ENCODE assay signal across 19 mouse cellular contexts in genomic region chr13:3768621-3769020, GRCm38 (mm10). TPM values are rescaled to one million over a fixed set of nuclear protein-coding genes. Genes with fewer than 3 reads are reported as not detected.
DNase-seq lines count a peak whose midpoint lies in the region; ATAC-seq and TF ChIP-seq lines count a peak whose summit lies in the region.
"Had no signal": no experiment of that assay in that cellular context is flagged by ENCODE, and none has a peak within 500 bp of the region (broad histone marks: within the 10 kb centered on the region; RNA-seq: fewer than 3 reads in every experiment).

No protein-coding gene starts in this region.

- H3K27me3 ChIP-seq in liver, adult 2 months (ENCODE audit: control insufficient read depth, insufficient read depth, low read length), result no peaks in the 10 kb centered on the region
- no peaks in the 10 kb centered on the region for H3K27me3 ChIP-seq in liver, embryonic 12.5 days (replicated peaks)
- H3K27me3 ChIP-seq in intestine, embryonic 16.5 days (replicated peaks; ENCODE audit: control insufficient read depth, insufficient read depth, low read length), result no peaks in the 10 kb centered on the region
- H3K27me3 ChIP-seq: midbrain, embryonic 13.5 days had no signal

- ATAC-seq in liver, embryonic 12.5 days, result no peak
- peak; percentile 31 for ATAC-seq in intestine, embryonic 16.5 days
- ATAC-seq in megakaryocyte, adult 5-6 weeks (ENCODE audit: poor library complexity, severe bottlenecking), result 0 out of 2 replicates have a peak, but pooled peaks have one; percentile 13
- ATAC-seq: forebrain, embryonic 14.5 days; midbrain, embryonic 13.5 days had no signal

- H3K4me1 ChIP-seq in liver, adult 2 months (ENCODE audit: control insufficient read depth, insufficient read depth, low read length), result peaks cover 33% of the 10 kb centered on the region
- 0 out of 2 replicates have a peak, but pooled peaks cover 11% of the 10 kb centered on the region for H3K4me1 ChIP-seq in liver, embryonic 12.5 days
- H3K4me1 ChIP-seq in intestine, embryonic 16.5 days (ENCODE audit: control insufficient read depth, insufficient read depth, low read length), result peaks cover 19% of the 10 kb centered on the region
- H3K4me1 ChIP-seq: midbrain, embryonic 13.5 days had no signal

- no peaks in the 10 kb centered on the region for H3K9me3 ChIP-seq in liver, embryonic 12.5 days (replicated peaks)
- no peaks in the 10 kb centered on the region for H3K9me3 ChIP-seq in intestine, embryonic 16.5 days (ENCODE audit: control insufficient read depth, low read length)
- H3K9me3 ChIP-seq: midbrain, embryonic 13.5 days had no signal

- no peaks in the 10 kb centered on the region for H3K79me2 ChIP-seq in liver, adult 2 months (ENCODE audit: control insufficient read depth, insufficient read depth, low read length)

- no peak for TF ChIP-seq CTCF in gastrocnemius, adult 2 months (IDR thresholded peaks at IDR 0.05)
- no peak for TF ChIP-seq CTCF in liver, adult 2 months (IDR thresholded peaks at IDR 0.05; ENCODE audit: low read depth, low read length)

- no peak overlapping the region for H3K4me3 ChIP-seq in gastrocnemius, adult 2 months
- H3K4me3 ChIP-seq in liver, adult 2 months (ENCODE audit: insufficient read depth, low read depth, low read length), result no peak overlapping the region
- H3K4me3 ChIP-seq in liver, embryonic 12.5 days, result no peak overlapping the region
- no peak overlapping the region for H3K4me3 ChIP-seq in intestine, embryonic 16.5 days (ENCODE audit: low read length)
- H3K4me3 ChIP-seq: midbrain, embryonic 13.5 days had no signal

- H3K9ac ChIP-seq in liver, adult 2 months (ENCODE audit: low read depth, low read length), result no peak overlapping the region
- H3K9ac ChIP-seq in liver, embryonic 12.5 days, result no peak overlapping the region
- no peak overlapping the region for H3K9ac ChIP-seq in intestine, embryonic 16.5 days (ENCODE audit: low read depth, low read length)
- H3K9ac ChIP-seq: liver, embryonic 14.5 days; midbrain, embryonic 13.5 days had no signal

- no peak overlapping the region for H3K4me2 ChIP-seq in liver, embryonic 12.5 days
- H3K4me2 ChIP-seq in intestine, embryonic 16.5 days (ENCODE audit: low read depth, low read length), result no peak overlapping the region
- H3K4me2 ChIP-seq: midbrain, embryonic 13.5 days had no signal

- H3K36me3 ChIP-seq in liver, adult 2 months (ENCODE audit: control insufficient read depth, insufficient read depth, low read length), result no peaks in the 10 kb centered on the region
- H3K36me3 ChIP-seq in liver, embryonic 12.5 days, result no peaks in the 10 kb centered on the region
- H3K36me3 ChIP-seq in intestine, embryonic 16.5 days (ENCODE audit: control insufficient read depth, insufficient read depth, low read length), result no peaks in the 10 kb centered on the region
- H3K36me3 ChIP-seq: midbrain, embryonic 13.5 days had no signal

- intact Hi-C loops in gastrocnemius, adult 2 months (cut with DNase I), result no loop called here

- no peak for TF ChIP-seq POLR2A in liver, adult 2 months (IDR thresholded peaks at IDR 0.05; ENCODE audit: extremely low read depth, insufficient read depth, low read length)

- 28% methylated on average over 3 of the region's 3 CpGs for WGBS in liver, adult 2 months
- WGBS in liver, embryonic 12.5 days (ENCODE audit: insufficient replicate concordance), result 14% methylated on average over 3 of the region's 3 CpGs
- WGBS in intestine, embryonic 16.5 days, result 54% methylated on average over 3 of the region's 3 CpGs

- peak overlapping the region; percentile 4; the same call in 1 of the 2 replicates for H3K27ac ChIP-seq in gastrocnemius, adult 2 months
- H3K27ac ChIP-seq in liver, adult 2 months (replicated peaks; ENCODE audit: insufficient read depth, low read depth, low read length), result peak overlapping the region; percentile 53
- H3K27ac ChIP-seq in liver, embryonic 12.5 days, result no peak overlapping the region
- H3K27ac ChIP-seq in intestine, embryonic 16.5 days (ENCODE audit: low read length), result no peak overlapping the region
- H3K27ac ChIP-seq: liver, embryonic 14.5 days; midbrain, embryonic 13.5 days had no signal

- no peak for DNase-seq in gastrocnemius, adult 2 months
- no peak for DNase-seq in gastrocnemius, postnatal 25 days
- peak; percentile 81 for DNase-seq in liver, adult 2 months (ENCODE audit: extremely low read depth, low read depth, low spot score)
- no peak for DNase-seq in thymus, postnatal 25 days
- DNase-seq in frontal cortex, postnatal 25 days (ENCODE audit: low spot score in 2 of 2), result no peak
- DNase-seq: B cell, adult 2 months; cerebellum, postnatal 25 days; gastrocnemius, postnatal 10 days had no signal

RNA-seq across cellular contexts. Expression of gene Calml3, which starts 35.5 kb away (rescaled TPM):
- total RNA-seq in gastrocnemius, adult 2 months (2021), result not detected
- total RNA-seq in gastrocnemius, postnatal 25 days (2021), result not detected
- total RNA-seq in liver, adult 2 months (2014; rRNA removed), result not detected in 2 replicates
- polyA plus RNA-seq in liver, adult 2 months (2012; rRNA removed), result not detected in 2 replicates
- polyA plus RNA-seq in liver, embryonic 12.5 days (2016; fragmentation: Nextera tagmentation; extraction: Ambion mirVana), result not detected in 2 replicates
- not detected in 2 replicates for polyA plus RNA-seq in intestine, embryonic 16.5 days (2015; fragmentation: Nextera tagmentation; extraction: Ambion mirVana)
- total RNA-seq in megakaryocyte, adult 5-6 weeks (2015), result not detected in 2 replicates
- not detected in 2 replicates for total RNA-seq in megakaryocyte, adult 5-6 weeks (2017)
- total RNA-seq: ES-E14; gastrocnemius, postnatal 10 days; layer of hippocampus, adult 18-20 months; left cerebral cortex, postnatal 14 days had no signal
- polyA plus RNA-seq: forebrain, embryonic 14.5 days; liver, embryonic 14.5 days; midbrain, embryonic 13.5 days; neural tube, embryonic 11.5 days; small intestine, adult 2 months had no signal

Comparison
In these comparisons a context has a peak if more than half of its experiments do, and no peak if none do; other contexts are left out.
1. H3K27ac ChIP-seq: peak in gastrocnemius, adult 2 months (single experiment) and liver, adult 2 months (single experiment); none in liver, embryonic 12.5 days (single experiment) and intestine, embryonic 16.5 days (single experiment).